Mouse (Mus musculus) thymus, postnatal 25 days (tissue): ENCODE measurements around the gene Gnat1.
A peak's percentile ranks its signal among the peaks of the same experiment; 100 is the strongest.

Experiments
- DNase-seq: peaks from one replicate; pipeline ENCODE4 v3.0.0; 2022

Gnat1 gene

GRCm38 (mm10) chr9:107670259-107670658, 9.3 kb downstream of the Gnat1 start:
- no peak for DNase-seq

GRCm38 (mm10) chr9:107669480-107669945, 10.0 kb downstream of the Gnat1 start, which contains the start of gene Slc38a3:
Slc38a3 (minus strand) TSS chr9:107669530.
- DNase-seq = no peak

- DNase-seq = no peak
Observed at GRCm38 (mm10) chr9:107668916-107669315, 10.6 kb downstream of the Gnat1 start.

- DNase-seq = no peak
Observed at GRCm38 (mm10) chr9:107668011-107668410, 11.5 kb downstream of the Gnat1 start.

GRCm38 (mm10) chr9:107667219-107667618, 12.3 kb downstream of the Gnat1 start:
- peak; percentile 28 for DNase-seq

DNA sequence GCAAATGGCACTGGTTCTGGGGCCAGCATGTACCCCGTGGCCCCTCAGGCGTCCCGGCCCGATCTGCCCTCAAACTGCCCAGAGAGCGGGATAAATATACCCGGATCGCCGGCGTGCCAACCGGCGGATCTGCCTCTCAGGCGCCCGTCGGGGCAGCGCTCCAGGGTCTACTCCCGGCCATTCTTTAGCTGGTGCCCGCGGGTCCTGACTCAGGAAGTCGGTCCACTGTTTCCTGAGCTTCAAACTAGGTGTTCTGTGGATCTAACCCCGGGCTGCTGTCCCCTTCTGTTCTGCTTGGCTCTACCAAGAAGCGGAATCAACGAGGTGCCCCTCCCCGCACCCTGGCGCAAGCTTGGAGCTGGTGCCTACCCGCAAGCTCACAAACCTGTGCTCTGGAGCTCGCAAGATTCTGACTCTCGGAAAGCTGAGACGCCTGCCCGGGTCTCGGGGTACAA, 12.7 kb downstream of the Gnat1 start:
- DNase-seq = no peak

GRCm38 (mm10) chr9:107665308-107665707, 14.2 kb downstream of the Gnat1 start:
- DNase-seq = no peak

GRCm38 (mm10) chr9:107663525-107663924, 16.0 kb downstream of the Gnat1 start:
- DNase-seq = no peak

GRCm38 (mm10) chr9:107662342-107662741, 17.2 kb downstream of the Gnat1 start:
- no peak for DNase-seq

GRCm38 (mm10) chr9:107660777-107661176, 18.7 kb downstream of the Gnat1 start:
- no peak for DNase-seq

- DNase-seq = no peak
Observed at GRCm38 (mm10) chr9:107659961-107660360, 19.6 kb downstream of the Gnat1 start.

- DNase-seq = no peak
Observed at GRCm38 (mm10) chr9:107659551-107659950, 20.0 kb downstream of the Gnat1 start.

GRCm38 (mm10) chr9:107658096-107658495, 21.4 kb downstream of the Gnat1 start:
- no peak for DNase-seq

DNA sequence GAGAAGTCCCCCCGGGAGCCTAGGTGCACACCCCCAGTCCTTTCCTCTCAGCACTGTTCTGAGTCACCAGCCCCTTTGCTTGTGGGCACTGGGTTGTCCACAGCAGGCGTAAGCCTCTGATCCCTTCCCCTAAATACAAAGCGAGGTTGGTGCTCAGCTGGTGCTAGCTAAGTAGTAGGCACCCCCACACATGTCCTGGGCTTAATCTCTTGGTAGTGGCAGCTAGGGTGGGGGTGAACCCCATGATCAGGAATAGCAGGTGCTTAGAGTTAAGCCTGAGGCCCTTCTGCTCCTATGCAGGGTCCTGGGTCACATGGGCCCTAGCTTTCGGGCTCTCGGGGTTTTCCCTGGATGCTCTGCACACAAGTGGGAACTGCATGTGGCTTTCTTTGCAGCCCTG, 22.4 kb downstream of the Gnat1 start:
- no peak for DNase-seq

DNA sequence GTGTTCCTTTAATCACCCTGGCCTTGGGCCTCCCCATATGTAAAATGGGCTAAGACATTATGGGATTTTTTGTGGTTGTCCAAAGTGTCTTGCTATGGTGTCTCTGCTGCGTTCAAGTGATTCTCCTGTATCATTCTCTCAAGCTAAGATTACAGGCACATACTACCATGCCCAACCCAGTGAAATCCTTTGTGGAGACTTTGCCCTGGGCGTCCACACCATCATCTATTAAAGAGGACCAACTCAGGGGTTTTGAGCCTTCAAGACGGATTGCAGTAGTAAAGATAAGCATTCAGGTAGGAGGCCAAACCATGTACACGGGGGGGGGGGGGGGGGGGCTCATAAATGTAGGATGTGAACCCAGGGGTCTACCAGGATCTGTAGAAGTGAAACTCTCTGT, 24.9 kb downstream of the Gnat1 start:
- DNase-seq = no peak

- DNase-seq = no peak
Observed at GRCm38 (mm10) chr9:107653474-107653873, 26.0 kb downstream of the Gnat1 start.

DNA sequence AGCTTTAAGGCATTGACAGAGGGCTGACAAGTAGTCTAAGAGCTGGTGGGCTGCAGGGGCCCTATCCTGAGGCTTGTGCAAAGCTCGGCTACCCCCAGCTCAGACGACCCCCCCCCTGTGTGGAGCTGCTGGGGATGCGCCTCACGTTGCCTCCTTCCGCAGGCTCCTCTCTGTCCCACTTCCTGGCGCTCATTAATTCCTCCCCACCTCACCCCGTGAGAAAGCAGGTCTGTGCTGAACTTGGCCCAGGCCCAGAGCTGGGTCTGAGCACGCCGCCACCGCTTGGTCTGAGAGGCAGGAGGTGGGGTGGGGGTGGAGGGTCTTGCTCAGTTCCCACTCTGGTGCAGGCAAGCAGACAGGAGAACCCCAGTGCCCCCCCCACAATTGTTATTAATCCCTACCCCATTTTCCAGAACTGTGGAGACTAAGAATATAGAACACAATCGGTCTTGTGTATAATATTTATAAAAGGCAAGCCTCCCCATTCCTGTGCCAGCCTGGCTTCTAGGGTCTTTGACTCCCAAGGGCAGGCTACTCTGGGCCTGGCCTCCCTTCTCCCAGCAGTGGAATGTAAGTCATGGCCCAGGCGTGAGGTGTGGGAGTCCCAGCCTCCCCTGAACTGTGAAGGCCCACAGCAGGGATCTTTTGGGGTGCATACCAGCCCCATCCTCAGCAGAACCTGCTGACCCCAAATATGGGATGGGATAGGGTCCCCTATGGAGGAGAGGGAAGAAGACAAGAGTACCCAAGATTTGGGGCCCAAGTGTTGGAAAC, 28.6 kb downstream of the Gnat1 start:
- no peak for DNase-seq

- no peak for DNase-seq
Observed at GRCm38 (mm10) chr9:107650225-107650624, 29.3 kb downstream of the Gnat1 start.

DNA sequence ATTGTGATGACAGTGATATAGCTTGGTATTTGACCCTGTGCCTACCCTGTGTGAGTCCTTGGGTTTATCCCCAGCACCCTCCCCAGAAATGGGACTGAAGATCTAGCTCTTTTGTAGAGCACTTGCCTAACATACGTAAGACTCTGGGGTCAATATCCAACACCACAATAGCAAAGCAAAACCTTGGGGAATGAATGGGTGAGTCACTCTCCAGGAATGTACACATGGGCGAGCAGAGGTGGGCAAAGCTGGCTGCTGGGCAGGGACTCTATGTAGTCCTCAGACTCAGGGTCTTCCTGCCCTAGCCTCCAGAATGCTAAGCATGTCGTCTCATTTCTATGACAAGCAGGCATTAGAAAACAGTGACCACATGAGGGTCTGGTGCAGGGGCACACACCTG, 30.7 kb downstream of the Gnat1 start:
- no peak for DNase-seq

DNA sequence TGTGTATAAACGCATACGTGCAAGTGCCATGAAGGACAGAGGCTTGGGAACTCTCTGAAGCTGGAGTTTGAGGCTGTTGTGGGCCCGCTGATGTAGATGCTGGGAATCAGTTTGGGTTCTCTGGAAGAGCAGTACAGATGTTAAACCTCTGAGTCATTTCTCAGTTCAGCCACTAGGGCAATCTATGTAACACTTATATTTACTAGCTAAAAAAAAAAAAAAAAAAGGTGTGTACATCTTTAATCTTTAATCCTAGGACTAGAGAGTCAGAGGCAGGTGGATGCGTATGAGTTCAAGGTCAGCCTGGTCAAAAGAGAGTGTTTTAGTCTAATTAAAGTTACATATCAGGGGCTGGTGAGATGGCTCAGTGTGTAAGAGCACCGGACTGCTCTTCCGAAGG, 32.5 kb downstream of the Gnat1 start:
- no peak for DNase-seq

DNA sequence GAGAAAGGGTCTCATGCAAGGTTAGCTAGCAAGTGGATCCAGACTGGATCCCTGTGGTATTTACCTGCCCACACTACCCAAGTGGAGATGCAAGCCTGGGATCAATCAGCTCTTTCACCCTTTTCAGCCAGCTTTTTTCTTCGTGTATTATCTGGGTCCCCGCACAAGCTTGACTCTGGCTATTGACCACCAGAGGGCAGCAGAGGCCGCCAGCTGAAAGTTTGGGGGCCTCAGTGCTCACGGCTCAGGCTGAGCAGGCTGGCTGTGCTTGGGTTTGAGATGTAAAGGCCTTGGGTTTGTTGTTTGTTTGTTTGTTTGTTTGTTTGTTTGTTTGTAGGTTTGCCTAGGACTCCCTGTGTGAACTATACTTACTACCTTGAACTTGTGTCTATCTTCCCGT, 33.9 kb downstream of the Gnat1 start:
- peak; percentile 83 for DNase-seq

DNA sequence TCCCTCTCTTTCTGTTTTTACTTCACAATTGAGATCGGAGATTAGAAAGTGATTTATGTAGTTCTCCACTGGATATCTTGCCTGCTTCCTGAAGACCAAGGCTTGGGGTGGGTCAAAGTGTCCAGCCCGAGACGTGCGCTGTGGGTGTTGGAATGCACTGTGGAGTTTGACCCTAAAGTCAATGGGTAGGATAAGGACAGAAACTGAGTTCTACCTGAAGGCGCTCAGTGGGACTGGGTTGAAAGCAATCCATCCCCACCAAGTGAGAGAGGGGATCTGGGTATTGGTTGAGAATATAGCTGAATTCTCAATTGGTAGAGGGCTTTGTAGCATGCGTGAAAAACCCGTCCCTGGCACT, 34.4 kb downstream of the Gnat1 start:
- DNase-seq = no peak

DNA sequence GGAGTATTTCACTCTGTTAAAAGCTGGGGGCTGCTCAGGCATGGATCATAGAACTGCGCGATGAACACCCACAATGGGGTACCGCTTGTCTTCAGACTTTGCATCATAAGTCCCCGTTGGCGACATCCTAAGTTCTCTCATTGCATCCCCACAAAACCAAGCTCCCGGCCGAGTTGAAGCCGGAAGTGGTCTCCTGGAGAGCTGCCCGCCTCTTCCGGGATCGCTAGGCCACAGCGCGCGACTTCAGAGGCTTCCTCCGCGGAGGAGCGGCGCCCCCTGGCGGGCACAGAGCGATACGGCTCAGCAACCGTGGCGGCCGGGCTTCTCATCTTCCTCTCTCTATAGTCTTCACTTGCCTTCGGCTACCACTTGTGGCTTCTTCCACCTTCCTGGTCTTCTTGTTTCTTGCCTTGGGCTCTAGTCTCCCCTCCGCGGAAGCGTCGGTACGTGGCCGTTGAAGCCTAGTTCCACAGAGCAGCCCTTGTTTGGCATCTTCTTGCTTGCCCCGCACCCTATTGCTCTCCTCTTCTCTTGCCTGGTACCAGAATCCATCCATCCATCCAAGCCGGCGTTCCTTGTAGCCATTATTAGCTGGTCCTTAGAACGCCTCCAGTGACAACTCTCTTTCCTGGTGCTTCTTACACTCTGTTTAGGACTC, 34.9 kb downstream of the Gnat1 start:
- peak; percentile 95 for DNase-seq

DNA sequence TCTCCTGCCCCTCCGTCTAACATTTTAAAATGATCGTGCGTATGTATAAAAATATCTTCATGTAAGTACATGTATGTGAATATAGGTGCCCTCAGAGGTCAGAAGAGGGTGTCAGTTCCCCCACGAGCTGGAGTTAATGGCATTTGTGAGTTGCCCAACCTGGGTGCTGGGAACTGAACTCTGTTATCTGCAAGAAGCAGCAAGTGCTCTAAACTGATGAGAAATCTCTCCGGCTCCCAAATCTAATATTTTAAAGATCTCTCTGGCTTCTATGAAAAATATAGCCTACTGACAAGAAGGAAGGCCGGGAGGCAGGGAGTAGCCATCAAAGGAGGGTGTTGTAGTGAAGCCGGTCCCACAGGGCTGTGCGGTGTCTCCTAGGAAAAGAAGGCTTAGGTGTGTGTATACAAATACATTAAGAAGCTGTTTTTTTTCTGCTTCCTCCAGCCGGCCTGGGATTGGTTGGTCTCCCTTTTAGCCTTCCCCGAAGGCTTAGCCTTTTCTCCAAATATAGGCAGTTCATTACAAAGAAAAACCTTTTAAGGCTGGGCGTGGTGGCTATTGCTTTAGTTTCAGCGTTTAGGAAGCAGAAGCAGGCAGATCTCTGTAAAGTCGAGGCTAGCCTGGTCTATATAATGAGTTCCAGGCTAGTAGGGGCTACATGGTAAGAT, 35.8 kb downstream of the Gnat1 start:
- DNase-seq = no peak
